Mouse (Mus musculus) hindbrain, embryonic 11.5 days (tissue): ENCODE measurements around the gene Bbs1. TPM values are rescaled to one million over a fixed set of nuclear protein-coding genes. Genes with fewer than 3 reads are reported as not detected.

Source experiments
- ATAC-seq: fragments of 200-750 bp; cut with Nextera tagmentation; 2 replicates; pipeline ENCODE4 v1.8.0; 2017; ENCODE audit warnings: mild to moderate bottlenecking, moderate TSS enrichment, moderate library complexity; ENCODE audit not compliant: low FRiP score
- DNase-seq: peaks from one replicate; pipeline ENCODE4 v3.0.0-alpha.2; 2015; ENCODE audit warnings: low spot score
- H3K27ac ChIP-seq: fragments of 300-500 bp; sonication (generic); 2 replicates; pipeline ENCODE4 v1.5.1; 2014; ENCODE audit warnings: mild to moderate bottlenecking, low read depth, low read length
- H3K27me3 ChIP-seq: fragments of 300-500 bp; sonication (generic); 2 replicates; pipeline ENCODE4 v1.6.1; 2014; ENCODE audit warnings: mild to moderate bottlenecking, low read length, moderate library complexity, mixed read lengths; ENCODE audit not compliant: control insufficient read depth, insufficient read depth
- H3K36me3 ChIP-seq: fragments of 300-500 bp; sonication (generic); 2 replicates; pipeline ENCODE4 v1.6.1; 2014; ENCODE audit warnings: mild to moderate bottlenecking, low read length, moderate library complexity, mixed read lengths; ENCODE audit not compliant: control insufficient read depth, insufficient read depth
- H3K4me1 ChIP-seq: fragments of 300-500 bp; sonication (generic); replicated peaks from 2 replicates; pipeline ENCODE4 v1.6.1; 2014; ENCODE audit warnings: low read length, mixed read lengths; ENCODE audit not compliant: control insufficient read depth, insufficient read depth
- H3K4me2 ChIP-seq: fragments of 300-500 bp; sonication (generic); replicated peaks from 2 replicates; pipeline ENCODE4 v1.6.1; 2014; ENCODE audit warnings: mild to moderate bottlenecking, low read depth, low read length
- H3K4me3 ChIP-seq: fragments of 300-500 bp; sonication (generic); 2 replicates; pipeline ENCODE4 v1.5.1; 2014; ENCODE audit warnings: low read depth, low read length
- H3K9ac ChIP-seq: fragments of 300-500 bp; sonication (generic); 2 replicates; pipeline ENCODE4 v1.6.1; 2014; ENCODE audit warnings: low read depth, low read length
- H3K9me3 ChIP-seq: fragments of 300-500 bp; sonication (generic); 2 replicates; pipeline ENCODE4 v1.6.1; 2016; ENCODE audit warnings: low read length; ENCODE audit not compliant: control insufficient read depth
- WGBS: fragments of 180-500 bp; shearing (Covaris S2); extraction: QIAGEN DNeasy Blood & Tissue Kit; methylation state at CpG from one replicate; pipeline ENCODE4 v1.1.7; 2014; 5-methylcytosine and 5-hydroxymethylcytosine counted together
- polyA plus RNA-seq: library from polyadenylated mRNA; unstranded; fragments of >200 nt; fragmentation: Nextera tagmentation; extraction: Ambion mirVana; gene quantifications from 2 replicates; pipeline ENCODE4 v1.2.1, GENCODE M21; 2014

Gene Bbs1
- polyA plus RNA-seq, 1 experiment from 2014 or later = 11.6 TPM

GRCm38 (mm10) chr19:4927904-4928531 lies 21.6 kb upstream of the Bbs1 start, which contains the start of gene Dpp3:
Gene Dpp3, minus strand, starts transcription at chr19:4928287.
- Histone ChIP-seq H3K4me1 (peaks cover 4% of the 10 kb centered on the region), H3K36me3 (0 out of 2 replicates have a peak, but pooled peaks cover 4% of the 10 kb centered on the region), H3K9ac (peak within 1 kb of the TSS; percentile 64), H3K4me3 (peak within 1 kb of the TSS; percentile 53), H3K27me3 (no peaks in the 10 kb centered on the region), H3K9me3 (no peaks in the 10 kb centered on the region), H3K27ac (peak within 1 kb of the TSS; percentile 70), H3K4me2 (peak within 1 kb of the TSS; percentile 53)
- DNase-seq (peak; percentile 99), ATAC-seq (peak; percentile 98)
- under 1% methylated on average over 32 of the region's 32 CpGs for whole genome bisulfite sequencing

GRCm38 (mm10) chr19:4925121-4925860 lies 18.9 kb upstream of the Bbs1 start:
- Histone ChIP-seq H3K4me2 (no peak overlapping the region), H3K27me3 (no peaks in the 10 kb centered on the region), H3K9ac (no peak overlapping the region), H3K36me3 (peaks cover 16% of the 10 kb centered on the region; the same call in 1 of the 2 replicates), H3K4me3 (no peak overlapping the region), H3K27ac (no peak overlapping the region), H3K9me3 (no peaks in the 10 kb centered on the region), H3K4me1 (peaks cover 4% of the 10 kb centered on the region; the same call in 1 of the 2 replicates)
- ATAC-seq (no peak), DNase-seq (no peak)
- WGBS = 96% methylated on average over 11 of the region's 11 CpGs

GRCm38 (mm10) chr19:4919652-4920051 lies 13.2 kb upstream of the Bbs1 start:
- WGBS = 90% methylated on average over 6 of the region's 6 CpGs

GRCm38 (mm10) chr19:4916827-4917226 lies 10.4 kb upstream of the Bbs1 start:
- no peak for ATAC-seq
- 86% methylated on average over 10 of the region's 10 CpGs for WGBS

More at GRCm38 (mm10) chr19:4919652-4920051, 13.2 kb upstream of the Bbs1 start:
- no peaks in the 10 kb centered on the region for H3K27me3 ChIP-seq
- H3K4me2 ChIP-seq = no peak overlapping the region
- H3K4me1 ChIP-seq = no peaks in the 10 kb centered on the region
- no peak for DNase-seq
- H3K27ac ChIP-seq = no peak overlapping the region
- no peaks in the 10 kb centered on the region for H3K9me3 ChIP-seq
- ATAC-seq = no peak
- H3K4me3 ChIP-seq = no peak overlapping the region
- H3K9ac ChIP-seq = no peak overlapping the region
- peaks cover 29% of the 10 kb centered on the region for H3K36me3 ChIP-seq

GRCm38 (mm10) chr19:4915924-4916603 lies 9.6 kb upstream of the Bbs1 start:
- Histone ChIP-seq H3K9ac (no peak overlapping the region), H3K27ac (no peak overlapping the region), H3K36me3 (peaks cover 29% of the 10 kb centered on the region), H3K9me3 (no peaks in the 10 kb centered on the region), H3K4me2 (no peak overlapping the region), H3K27me3 (no peaks in the 10 kb centered on the region), H3K4me1 (no peaks in the 10 kb centered on the region), H3K4me3 (no peak overlapping the region)
- ATAC-seq (no peak), DNase-seq (no peak)
- WGBS = 92% methylated on average over 15 of the region's 15 CpGs

More at GRCm38 (mm10) chr19:4916827-4917226, 10.4 kb upstream of the Bbs1 start:
- no peak overlapping the region for H3K4me2 ChIP-seq
- peaks cover 30% of the 10 kb centered on the region for H3K36me3 ChIP-seq
- no peaks in the 10 kb centered on the region for H3K4me1 ChIP-seq
- no peak overlapping the region for H3K9ac ChIP-seq
- H3K27ac ChIP-seq = no peak overlapping the region
- no peak overlapping the region for H3K4me3 ChIP-seq
- no peak for DNase-seq
- no peaks in the 10 kb centered on the region for H3K27me3 ChIP-seq
- no peaks in the 10 kb centered on the region for H3K9me3 ChIP-seq

GRCm38 (mm10) chr19:4909376-4909775 lies 2.9 kb upstream of the Bbs1 start:
- DNase-seq = no peak
- no peak overlapping the region for H3K4me3 ChIP-seq
- H3K4me1 ChIP-seq = peaks cover 2% of the 10 kb centered on the region; the same call in 1 of the 2 replicates
- no peak overlapping the region for H3K27ac ChIP-seq
- peaks cover 14% of the 10 kb centered on the region for H3K36me3 ChIP-seq
- no peaks in the 10 kb centered on the region for H3K27me3 ChIP-seq
- 91% methylated on average over 7 of the region's 7 CpGs for WGBS
- H3K9ac ChIP-seq = no peak overlapping the region
- H3K9me3 ChIP-seq = no peaks in the 10 kb centered on the region
- no peak for ATAC-seq
- H3K4me2 ChIP-seq = no peak overlapping the region

- no peak for ATAC-seq
- Histone ChIP-seq H3K4me1 (peaks cover 2% of the 10 kb centered on the region; the same call in 1 of the 2 replicates), H3K4me3 (no peak overlapping the region), H3K4me2 (no peak overlapping the region), H3K9ac (no peak overlapping the region), H3K36me3 (peaks cover 8% of the 10 kb centered on the region; the same call in 1 of the 2 replicates), H3K27me3 (no peaks in the 10 kb centered on the region), H3K27ac (no peak overlapping the region), H3K9me3 (no peaks in the 10 kb centered on the region)
- 83% methylated on average over 4 of the region's 4 CpGs for WGBS
- DNase-seq = peak; percentile 38
These were observed 1.7 kb upstream of the Bbs1 start for GRCm38 (mm10) chr19:4908107-4908506.

- WGBS = 79% methylated on average over 3 of the region's 3 CpGs
- H3K4me2 ChIP-seq = no peak overlapping the region
- no peak overlapping the region for H3K9ac ChIP-seq
- DNase-seq (no peak), ATAC-seq (no peak)
- H3K27me3 ChIP-seq = no peaks in the 10 kb centered on the region
- H3K9me3 ChIP-seq = no peaks in the 10 kb centered on the region
- H3K27ac ChIP-seq = no peak overlapping the region
- H3K4me1 ChIP-seq = no peaks in the 10 kb centered on the region
- no peak overlapping the region for H3K4me3 ChIP-seq
- H3K36me3 ChIP-seq = no peaks in the 10 kb centered on the region
These were observed 6.5 kb downstream of the Bbs1 start for GRCm38 (mm10) chr19:4899888-4900287.
